Mouse (Mus musculus): Measurements from ENCODE around the gene Ces1b. TPM values are rescaled to one million over a fixed set of nuclear protein-coding genes. Genes with fewer than 3 reads are reported as not detected.

Gene Ces1b
- 0.60 TPM for polyA plus RNA-seq (2014; fragmentation: Illumina TruSeq; extraction: RNeasy Lipid Tissue Mini Kit (QIAGEN cat#74804); ENCODE audit: low read depth, low replicate concordance)

GRCm38 (mm10) chr8:93079887-93080286 lies at the start of gene Ces1b:
Gene Ces1b (minus strand): TSS chr8:93080017.

GRCm38 (mm10) chr8:93048092-93048491 lies 31.7 kb downstream of the Ces1b start, which contains the start of gene Ces1a:
Gene Ces1a (minus strand): TSS chr8:93048192.

Other genes starting within 250 kb of the Ces1b start
- gene Lpcat2, start 224.7 kb downstream of the Ces1b start, polyA plus RNA-seq (2014; fragmentation: Illumina TruSeq; extraction: RNeasy Lipid Tissue Mini Kit (QIAGEN cat#74804); ENCODE audit: low read depth, low replicate concordance), result 3.6 TPM
- gene Capns2, start 178.6 kb downstream of the Ces1b start, polyA plus RNA-seq (2014; fragmentation: Illumina TruSeq; extraction: RNeasy Lipid Tissue Mini Kit (QIAGEN cat#74804); ENCODE audit: low read depth, low replicate concordance), result not detected
- 0.73 TPM for gene Slc6a2, start 119.9 kb downstream of the Ces1b start, polyA plus RNA-seq (2014; fragmentation: Illumina TruSeq; extraction: RNeasy Lipid Tissue Mini Kit (QIAGEN cat#74804); ENCODE audit: low read depth, low replicate concordance)
- not detected for gene Ces1a, start 31.8 kb downstream of the Ces1b start, polyA plus RNA-seq (2014; fragmentation: Illumina TruSeq; extraction: RNeasy Lipid Tissue Mini Kit (QIAGEN cat#74804); ENCODE audit: low read depth, low replicate concordance)
- gene Ces1c, start 51.3 kb upstream of the Ces1b start, polyA plus RNA-seq (2014; fragmentation: Illumina TruSeq; extraction: RNeasy Lipid Tissue Mini Kit (QIAGEN cat#74804); ENCODE audit: low read depth, low replicate concordance), result not detected
- 640 TPM for gene Ces1d, start 117.8 kb upstream of the Ces1b start, polyA plus RNA-seq (2014; fragmentation: Illumina TruSeq; extraction: RNeasy Lipid Tissue Mini Kit (QIAGEN cat#74804); ENCODE audit: low read depth, low replicate concordance)
- gene Ces1e, start 149.6 kb upstream of the Ces1b start, polyA plus RNA-seq (2014; fragmentation: Illumina TruSeq; extraction: RNeasy Lipid Tissue Mini Kit (QIAGEN cat#74804); ENCODE audit: low read depth, low replicate concordance), result 2.9 TPM
- gene Ces1f, start 199.7 kb upstream of the Ces1b start, polyA plus RNA-seq (2014; fragmentation: Illumina TruSeq; extraction: RNeasy Lipid Tissue Mini Kit (QIAGEN cat#74804); ENCODE audit: low read depth, low replicate concordance), result 75.9 TPM